Mouse (Mus musculus): ENCODE measurements at regions not wholly inside any gene's neighbourhood (a gene's known extent, or its start where the extent isn't known, plus 50 kb on each side); places are given as distances from the start of the nearest gene placed in this dataset.

- WGBS, result 43% methylated on average over 4 of the region's 4 CpGs
- DNase-seq (ENCODE audit: low read depth, low spot score), result no peak
Measured at GRCm38 (mm10) chr14:24973591-24973990, 485.4 kb upstream of the Zmiz1 start.

- DNase-seq (ENCODE audit: low read depth, low spot score), result no peak
- 75% methylated on average over 8 of the region's 8 CpGs for WGBS
Measured at GRCm38 (mm10) chr14:24982489-24982888, 476.5 kb upstream of the Zmiz1 start.

GRCm38 (mm10) chr14:24983279-24983678 lies 475.7 kb upstream of the Zmiz1 start:
- no peak for DNase-seq (ENCODE audit: low read depth, low spot score)

GRCm38 (mm10) chr14:24985806-24986359 lies 473.1 kb upstream of the Zmiz1 start:
- DNase-seq (ENCODE audit: low read depth, low spot score), result no peak
- WGBS, result 83% methylated on average over 6 of the region's 6 CpGs

GRCm38 (mm10) chr14:24986404-24986803 lies 472.6 kb upstream of the Zmiz1 start:
- no peak for DNase-seq (ENCODE audit: low read depth, low spot score)
- 72% methylated on average over 4 of the region's 4 CpGs for WGBS

GRCm38 (mm10) chr14:24993751-24994658 lies 465.0 kb upstream of the Zmiz1 start:
- no peak for DNase-seq (ENCODE audit: low read depth, low spot score)
- WGBS, result 53% methylated on average over 21 of the region's 21 CpGs

GRCm38 (mm10) chr14:24995226-24995625 lies 463.8 kb upstream of the Zmiz1 start:
- DNase-seq (ENCODE audit: low read depth, low spot score), result no peak
- 89% methylated on average over 7 of the region's 7 CpGs for WGBS

- no peak for DNase-seq (ENCODE audit: low read depth, low spot score)
- WGBS, result 48% methylated on average over 14 of the region's 14 CpGs
Measured at GRCm38 (mm10) chr14:24997786-24998509, 461.0 kb upstream of the Zmiz1 start.

GRCm38 (mm10) chr14:24999008-24999572 lies 459.9 kb upstream of the Zmiz1 start:
- 35% methylated on average over 3 of the region's 3 CpGs for WGBS
- peak; percentile 24 for DNase-seq (ENCODE audit: low read depth, low spot score)

- no peak for DNase-seq (ENCODE audit: low read depth, low spot score)
Measured at GRCm38 (mm10) chr14:25005241-25005946, 453.6 kb upstream of the Zmiz1 start.

GRCm38 (mm10) chr14:25011926-25012325 lies 447.1 kb upstream of the Zmiz1 start:
- 69% methylated on average over 3 of the region's 3 CpGs for WGBS
- DNase-seq (ENCODE audit: low read depth, low spot score), result no peak

More at GRCm38 (mm10) chr14:25005241-25005946, 453.6 kb upstream of the Zmiz1 start:
- 81% methylated on average over 11 of the region's 11 CpGs for whole genome bisulfite sequencing

- DNase-seq (ENCODE audit: low read depth, low spot score), result no peak
- WGBS, result 4% methylated on average over 8 of the region's 8 CpGs
Measured at GRCm38 (mm10) chr14:25015288-25016238, 443.4 kb upstream of the Zmiz1 start.

- no peak for DNase-seq (ENCODE audit: low read depth, low spot score)
- 85% methylated on average over 5 of the region's 5 CpGs for WGBS
Measured at GRCm38 (mm10) chr14:25017860-25018259, 441.1 kb upstream of the Zmiz1 start.

- 58% methylated on average over 4 of the region's 4 CpGs for WGBS
- DNase-seq (ENCODE audit: low read depth, low spot score), result no peak
Measured at GRCm38 (mm10) chr14:25019306-25019905, 439.6 kb upstream of the Zmiz1 start.

GRCm38 (mm10) chr14:25022523-25023269 lies 436.3 kb upstream of the Zmiz1 start:
- 78% methylated on average over 15 of the region's 15 CpGs for WGBS
- DNase-seq (ENCODE audit: low read depth, low spot score), result no peak

GRCm38 (mm10) chr14:25023270-25023800 lies 435.6 kb upstream of the Zmiz1 start:
- DNase-seq (ENCODE audit: low read depth, low spot score), result no peak
- WGBS, result 69% methylated on average over 6 of the region's 6 CpGs

- WGBS, result 88% methylated on average over 6 of the region's 6 CpGs
Measured at GRCm38 (mm10) chr14:25025074-25025473, 433.9 kb upstream of the Zmiz1 start.

More at GRCm38 (mm10) chr14:25025074-25025473, 433.9 kb upstream of the Zmiz1 start:
- no peak for DNase-seq (ENCODE audit: low read depth, low spot score)

Data from large intestine, adult 2 months (tissue).